Mouse (Mus musculus): ENCODE results near the gene Unk. TPM values are rescaled to one million over a fixed set of nuclear protein-coding genes. Genes with fewer than 3 reads are reported as not detected.

The Unk gene
- polyA plus RNA-seq, 1 experiment from 2014 or later = 48.4 TPM

DNA sequence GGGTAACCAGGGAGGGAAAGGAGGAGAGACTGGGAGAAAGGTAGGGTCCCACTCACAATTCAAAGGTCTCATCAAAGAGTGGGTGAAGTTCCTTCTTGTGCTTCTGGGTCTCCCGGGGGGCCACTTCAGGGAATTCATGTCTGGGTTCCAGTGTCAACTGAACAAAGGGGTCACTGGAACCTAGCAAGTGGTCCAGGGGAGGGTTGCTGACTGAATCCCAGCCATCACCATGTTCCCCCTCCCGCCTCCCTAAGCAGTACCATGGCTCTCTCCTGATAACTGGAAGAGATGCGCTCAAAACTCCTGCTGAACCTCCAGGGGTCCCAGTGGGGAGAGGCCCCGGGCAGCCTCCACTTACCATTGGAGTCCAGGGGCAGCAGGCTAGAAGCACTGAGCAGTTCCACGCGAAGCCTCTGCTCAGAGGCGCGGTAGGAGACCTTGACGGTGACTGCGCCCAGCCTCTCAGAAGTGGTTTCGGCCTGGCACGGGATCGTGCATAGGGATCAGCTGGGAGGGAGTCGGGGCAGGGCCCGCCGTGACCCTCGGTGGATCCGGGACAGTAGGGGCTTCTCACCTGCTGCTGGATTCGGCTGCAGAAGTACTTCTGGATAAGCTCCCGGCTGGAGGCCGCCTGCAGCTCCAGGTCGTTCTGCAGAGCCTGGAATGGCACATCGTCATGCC lies 34.2 kb downstream of the Unk start:
- Histone ChIP-seq H3K27me3 (ENCODE audit: poor library complexity, severe bottlenecking) (no peaks in the 10 kb centered on the region), H3K4me3 (no peak overlapping the region), H3K4me1 (peaks cover 28% of the 10 kb centered on the region), H3K36me3 (replicated peaks) (peaks cover 44% of the 10 kb centered on the region), H3K27ac (0 out of 2 replicates have a peak overlapping the region, but pooled peaks have one; percentile 27), H3K9me3 (no peaks in the 10 kb centered on the region)
- WGBS = 69% methylated on average over 23 of the region's 23 CpGs
- no peak for DNase-seq (ENCODE audit: extremely low spot score, low spot score)

DNA sequence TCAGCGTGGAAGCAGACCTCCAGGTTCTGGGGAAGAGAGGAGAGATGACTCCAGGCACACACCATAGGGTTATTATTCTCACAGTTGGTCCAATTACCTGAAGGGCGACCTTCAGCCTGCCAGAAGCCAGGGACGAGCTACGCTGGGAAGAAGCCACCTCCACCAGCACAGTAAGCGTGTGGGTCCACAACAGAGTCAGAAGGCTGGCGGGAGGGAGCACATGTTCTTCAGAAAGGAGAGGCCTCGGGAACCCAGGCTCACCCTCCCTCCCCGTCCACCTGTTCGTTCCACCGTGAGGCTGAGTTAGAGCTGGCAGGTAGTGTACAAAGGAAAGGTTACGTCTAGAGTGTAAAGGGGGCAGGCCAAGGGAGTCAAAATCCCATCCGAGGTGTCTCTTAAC lies 35.2 kb downstream of the Unk start:
- no peak for DNase-seq (ENCODE audit: extremely low spot score, low spot score)
- Histone ChIP-seq H3K36me3 (replicated peaks) (peaks cover 34% of the 10 kb centered on the region), H3K9me3 (no peaks in the 10 kb centered on the region), H3K4me3 (no peak overlapping the region), H3K27me3 (ENCODE audit: poor library complexity, severe bottlenecking) (no peaks in the 10 kb centered on the region), H3K4me1 (peaks cover 28% of the 10 kb centered on the region), H3K27ac (no peak overlapping the region)
- WGBS = 88% methylated on average over 12 of the region's 12 CpGs

DNA sequence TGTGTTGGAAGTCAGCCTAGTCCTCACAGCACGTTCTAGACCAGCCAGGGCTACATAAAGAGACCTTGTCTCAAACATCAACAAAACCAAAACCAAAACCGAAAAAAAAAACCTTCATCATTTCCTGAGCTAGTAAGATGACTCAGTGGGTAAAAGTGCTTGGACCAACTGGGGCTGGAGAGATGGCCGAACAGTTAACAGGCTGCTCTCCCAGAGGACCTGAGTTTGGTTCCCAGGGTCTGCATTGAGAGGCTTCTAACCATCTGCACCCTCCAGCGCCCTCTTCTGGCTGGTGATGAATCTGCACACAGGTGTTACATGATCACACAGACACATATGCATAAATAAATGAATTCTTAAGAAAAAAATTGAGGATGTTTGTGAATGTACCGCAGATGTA lies 41.4 kb downstream of the Unk start:
- 66% methylated on average over 5 of the region's 5 CpGs for WGBS

DNA sequence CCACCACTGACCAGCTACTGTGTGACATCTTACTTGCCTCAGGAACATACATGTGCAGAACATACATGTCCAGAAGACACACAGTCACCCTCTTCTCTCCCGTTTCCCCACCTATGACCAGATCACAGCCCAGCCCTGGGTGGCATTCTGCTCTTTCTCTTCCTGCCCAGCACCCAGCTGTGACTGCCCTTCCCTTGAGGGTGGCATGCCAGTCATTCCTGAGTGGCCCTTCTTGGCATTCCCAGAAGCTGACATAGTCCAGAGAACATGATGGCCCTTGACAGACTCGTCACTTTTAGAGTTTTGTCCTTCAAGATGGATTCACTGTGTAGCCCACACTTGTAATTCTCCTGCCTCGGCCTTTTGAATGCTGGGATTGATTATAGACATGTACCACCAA lies 42.5 kb downstream of the Unk start:
- H3K4me3 ChIP-seq = no peak overlapping the region
- H3K36me3 ChIP-seq (replicated peaks) = no peaks in the 10 kb centered on the region
- H3K27me3 ChIP-seq (ENCODE audit: poor library complexity, severe bottlenecking) = no peaks in the 10 kb centered on the region
- DNase-seq (ENCODE audit: extremely low spot score, low spot score) = no peak
- H3K27ac ChIP-seq = no peak overlapping the region
- no peaks in the 10 kb centered on the region for H3K9me3 ChIP-seq
- H3K4me1 ChIP-seq = peaks cover 26% of the 10 kb centered on the region
- 81% methylated on average over 3 of the region's 3 CpGs for WGBS

More for the DNA sequence above, 41.4 kb downstream of the Unk start:
- DNase-seq (ENCODE audit: extremely low spot score, low spot score) = no peak
- H3K36me3 ChIP-seq (replicated peaks) = no peaks in the 10 kb centered on the region
- H3K4me1 ChIP-seq = peaks cover 21% of the 10 kb centered on the region
- H3K9me3 ChIP-seq = no peaks in the 10 kb centered on the region
- H3K4me3 ChIP-seq = no peak overlapping the region
- no peak overlapping the region for H3K27ac ChIP-seq
- no peaks in the 10 kb centered on the region for H3K27me3 ChIP-seq (ENCODE audit: poor library complexity, severe bottlenecking)

DNA sequence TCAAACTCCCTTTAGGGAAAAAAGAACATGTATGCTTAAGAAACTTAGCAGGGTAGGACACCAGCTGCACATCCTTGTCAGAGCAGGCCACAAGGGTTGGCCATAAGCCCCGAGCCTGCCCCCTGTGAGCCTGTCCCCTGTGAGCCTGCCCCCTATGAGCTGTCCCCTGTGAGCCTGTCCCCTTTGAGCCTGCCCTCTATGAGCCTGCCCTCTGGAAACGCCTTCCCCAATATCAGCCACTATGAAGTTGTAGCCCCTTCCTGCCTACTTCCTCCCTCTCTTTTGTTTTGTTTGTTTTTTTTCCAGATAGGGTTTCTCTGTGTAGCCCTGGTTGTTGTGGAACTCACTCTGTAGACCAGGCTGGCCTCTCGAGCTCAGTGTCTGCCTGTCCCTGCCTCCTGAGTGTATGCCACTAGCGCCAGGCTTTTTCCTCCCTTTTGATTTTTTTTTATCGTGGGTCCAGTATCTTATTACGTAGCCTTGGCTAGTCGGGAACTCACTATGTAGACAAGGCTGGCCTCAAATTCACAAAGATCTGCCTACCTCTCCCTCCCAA lies 44.4 kb downstream of the Unk start:
- Histone ChIP-seq H3K27ac (0 out of 2 replicates have a peak overlapping the region, but pooled peaks have one; percentile 35), H3K27me3 (ENCODE audit: poor library complexity, severe bottlenecking) (no peaks in the 10 kb centered on the region), H3K9me3 (no peaks in the 10 kb centered on the region), H3K4me3 (no peak overlapping the region), H3K36me3 (replicated peaks) (peaks cover 9% of the 10 kb centered on the region), H3K4me1 (peaks cover 45% of the 10 kb centered on the region)
- DNase-seq (ENCODE audit: extremely low spot score, low spot score) = no peak
- WGBS = 71% methylated on average over 7 of the region's 7 CpGs

DNA sequence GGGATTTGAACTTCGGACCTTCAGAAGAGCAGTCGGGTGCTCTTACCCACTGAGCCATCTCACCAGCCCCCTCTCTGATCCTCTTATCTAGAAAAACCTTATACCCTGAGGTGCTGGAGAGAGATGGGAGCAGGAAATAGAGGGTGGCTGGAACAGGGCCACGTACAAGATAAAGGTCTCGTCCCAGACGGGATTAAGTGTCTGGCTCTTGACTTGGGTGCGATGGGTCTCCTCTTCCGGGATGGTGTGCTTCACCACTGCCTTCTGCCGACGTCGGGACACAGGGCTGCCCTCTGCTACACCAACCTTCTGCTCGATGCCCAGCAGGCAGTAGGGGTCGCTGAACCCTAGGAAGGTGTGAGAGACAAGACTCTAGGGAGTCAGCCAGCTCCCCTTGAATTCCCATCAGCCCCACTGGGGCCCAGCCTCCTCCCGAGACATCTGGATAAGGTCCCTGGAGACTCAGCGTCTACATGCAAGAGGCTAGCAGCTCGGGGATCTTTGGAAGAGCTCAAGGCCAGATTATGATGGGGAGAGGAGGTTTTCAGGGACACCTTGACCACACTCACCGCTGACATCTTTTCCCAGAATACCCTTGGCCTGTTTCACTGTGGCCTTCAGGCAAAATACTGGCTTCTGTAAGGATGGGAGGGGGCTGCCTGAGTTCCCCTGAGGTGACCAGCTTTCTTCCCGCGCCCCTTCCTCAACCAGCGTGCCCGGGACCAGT lies 45.6 kb downstream of the Unk start:
- WGBS = 65% methylated on average over 20 of the region's 20 CpGs
- peaks cover 20% of the 10 kb centered on the region for H3K36me3 ChIP-seq (replicated peaks)
- no peak for DNase-seq (ENCODE audit: extremely low spot score, low spot score)
- H3K4me1 ChIP-seq = peaks cover 57% of the 10 kb centered on the region
- no peak overlapping the region for H3K4me3 ChIP-seq
- H3K27ac ChIP-seq = peak overlapping the region; percentile 86; the same call in 1 of the 2 replicates
- H3K9me3 ChIP-seq = no peaks in the 10 kb centered on the region
- no peaks in the 10 kb centered on the region for H3K27me3 ChIP-seq (ENCODE audit: poor library complexity, severe bottlenecking)

DNA sequence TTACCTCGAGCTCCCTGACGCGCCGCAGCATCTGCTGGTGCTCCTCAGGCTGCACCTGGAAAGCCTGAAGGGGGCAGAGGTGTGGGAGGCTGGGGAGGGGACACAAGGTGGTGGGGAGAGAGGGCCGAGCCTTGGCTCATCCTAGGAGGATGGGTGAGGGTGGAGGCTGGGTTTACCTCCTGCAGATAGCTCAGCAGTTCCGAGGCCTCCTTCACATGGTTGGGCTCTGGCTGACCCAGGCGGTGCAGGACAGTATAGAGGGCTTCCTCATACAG lies 46.1 kb downstream of the Unk start:
- Histone ChIP-seq H3K27ac (peak overlapping the region; percentile 86; the same call in 1 of the 2 replicates), H3K27me3 (ENCODE audit: poor library complexity, severe bottlenecking) (no peaks in the 10 kb centered on the region), H3K4me1 (peaks cover 61% of the 10 kb centered on the region), H3K4me3 (no peak overlapping the region), H3K9me3 (no peaks in the 10 kb centered on the region), H3K36me3 (replicated peaks) (peaks cover 25% of the 10 kb centered on the region)
- DNase-seq (ENCODE audit: extremely low spot score, low spot score) = no peak
- WGBS = 64% methylated on average over 7 of the region's 7 CpGs

DNA sequence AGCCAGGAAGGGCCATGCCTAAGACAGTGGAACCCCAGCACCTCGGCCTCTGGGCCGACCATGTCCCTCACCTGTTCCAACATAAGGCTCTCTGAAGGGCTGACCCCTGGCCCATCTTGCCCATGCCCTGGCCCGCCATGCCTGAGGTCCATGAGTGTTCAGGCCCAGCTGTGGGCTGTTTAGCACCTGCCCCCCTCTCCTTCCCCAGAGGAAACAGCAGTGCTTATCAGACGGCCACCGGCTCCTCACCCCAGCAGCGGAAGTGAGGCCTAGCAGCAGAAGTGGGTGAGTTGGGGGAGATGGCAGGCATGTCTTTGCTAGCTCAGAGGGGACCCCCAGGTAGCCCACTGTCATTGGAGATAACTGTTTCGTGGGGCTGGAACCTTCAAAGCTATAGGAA lies 46.7 kb downstream of the Unk start:
- DNase-seq (ENCODE audit: extremely low spot score, low spot score) = no peak
- Histone ChIP-seq H3K4me3 (peak overlapping the region; percentile 47; the same call in 1 of the 2 replicates), H3K27ac (peak overlapping the region; percentile 86), H3K36me3 (replicated peaks) (peaks cover 32% of the 10 kb centered on the region), H3K4me1 (peaks cover 66% of the 10 kb centered on the region), H3K9me3 (no peaks in the 10 kb centered on the region), H3K27me3 (ENCODE audit: poor library complexity, severe bottlenecking) (no peaks in the 10 kb centered on the region)
- 81% methylated on average over 7 of the region's 7 CpGs for WGBS

DNA sequence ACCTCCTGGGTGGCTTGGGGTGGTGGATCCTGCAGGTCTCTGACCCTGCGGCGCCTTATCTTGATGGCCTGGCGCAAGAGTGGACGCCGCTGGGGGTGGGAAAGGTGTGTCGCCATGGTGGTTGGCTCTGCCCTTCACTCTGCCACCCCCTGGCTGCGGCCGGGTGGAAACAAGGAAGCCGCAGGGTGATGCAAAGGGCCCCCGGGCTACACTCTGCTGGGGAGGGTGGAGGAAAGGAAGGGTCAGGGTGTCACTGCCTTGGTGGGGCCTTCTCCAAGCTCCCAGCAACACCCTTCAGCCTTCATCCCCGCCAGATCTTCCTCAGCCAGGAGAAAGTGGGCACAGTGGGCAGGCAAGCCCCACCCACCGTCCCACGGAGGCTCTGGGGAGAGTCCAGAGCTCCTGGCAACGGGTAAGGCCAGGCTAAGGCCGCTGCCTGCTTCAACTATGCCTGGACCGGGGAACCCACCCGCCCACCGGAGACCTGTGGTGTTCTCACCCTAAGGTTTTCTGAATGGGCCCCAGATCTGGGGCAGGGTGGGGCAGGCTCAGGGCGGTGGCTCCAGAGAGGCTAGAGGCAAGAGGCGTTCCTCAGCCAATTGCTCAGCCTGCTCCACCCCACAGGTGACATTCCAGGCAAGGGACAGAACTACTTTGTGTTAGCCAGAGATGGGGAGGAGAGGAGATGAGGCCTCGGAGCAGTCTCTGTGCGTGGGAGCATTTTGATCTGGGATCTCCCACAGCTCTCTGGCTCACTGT lies 47.5 kb downstream of the Unk start, which contains the start of gene Unc13d:
Unc13d (minus strand) TSS at position 516 of the 759 bp plus-strand sequence.
- Histone ChIP-seq H3K4me1 (peaks cover 66% of the 10 kb centered on the region), H3K4me3 (peak within 1 kb of the TSS; percentile 47), H3K9me3 (no peaks in the 10 kb centered on the region), H3K36me3 (replicated peaks) (peaks cover 40% of the 10 kb centered on the region), H3K27ac (peak within 1 kb of the TSS; percentile 86), H3K27me3 (ENCODE audit: poor library complexity, severe bottlenecking) (no peaks in the 10 kb centered on the region)
- WGBS = 72% methylated on average over 22 of the region's 22 CpGs
- DNase-seq (ENCODE audit: extremely low spot score, low spot score) = no peak

DNA sequence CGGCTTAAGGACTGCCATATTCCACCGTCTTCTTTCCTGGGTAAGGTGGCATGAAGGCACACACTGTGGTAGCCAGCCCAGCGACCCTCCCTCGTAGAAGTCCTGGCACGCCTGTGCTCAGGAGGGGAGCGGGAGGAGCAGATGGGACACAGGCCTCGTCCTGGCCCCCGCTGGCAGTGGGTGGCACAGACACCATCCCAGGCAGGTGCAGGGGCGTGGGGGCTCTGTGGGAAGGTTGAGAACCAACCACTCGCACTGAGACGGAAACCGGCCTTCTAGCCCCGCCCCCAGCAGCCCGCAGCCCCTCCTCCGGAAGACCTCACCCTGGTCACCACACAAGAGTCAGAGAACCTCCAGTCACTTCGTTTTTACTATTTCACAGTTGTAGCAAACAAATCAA lies 48.1 kb downstream of the Unk start:
- peak overlapping the region; percentile 86 for H3K27ac ChIP-seq
- H3K9me3 ChIP-seq = no peaks in the 10 kb centered on the region
- no peaks in the 10 kb centered on the region for H3K27me3 ChIP-seq (ENCODE audit: poor library complexity, severe bottlenecking)
- 12% methylated on average over 16 of the region's 16 CpGs for WGBS
- peaks cover 66% of the 10 kb centered on the region for H3K4me1 ChIP-seq
- H3K4me3 ChIP-seq = peak overlapping the region; percentile 47
- peaks cover 45% of the 10 kb centered on the region for H3K36me3 ChIP-seq (replicated peaks)
- peak; percentile 54 for DNase-seq (ENCODE audit: extremely low spot score, low spot score)

DNA sequence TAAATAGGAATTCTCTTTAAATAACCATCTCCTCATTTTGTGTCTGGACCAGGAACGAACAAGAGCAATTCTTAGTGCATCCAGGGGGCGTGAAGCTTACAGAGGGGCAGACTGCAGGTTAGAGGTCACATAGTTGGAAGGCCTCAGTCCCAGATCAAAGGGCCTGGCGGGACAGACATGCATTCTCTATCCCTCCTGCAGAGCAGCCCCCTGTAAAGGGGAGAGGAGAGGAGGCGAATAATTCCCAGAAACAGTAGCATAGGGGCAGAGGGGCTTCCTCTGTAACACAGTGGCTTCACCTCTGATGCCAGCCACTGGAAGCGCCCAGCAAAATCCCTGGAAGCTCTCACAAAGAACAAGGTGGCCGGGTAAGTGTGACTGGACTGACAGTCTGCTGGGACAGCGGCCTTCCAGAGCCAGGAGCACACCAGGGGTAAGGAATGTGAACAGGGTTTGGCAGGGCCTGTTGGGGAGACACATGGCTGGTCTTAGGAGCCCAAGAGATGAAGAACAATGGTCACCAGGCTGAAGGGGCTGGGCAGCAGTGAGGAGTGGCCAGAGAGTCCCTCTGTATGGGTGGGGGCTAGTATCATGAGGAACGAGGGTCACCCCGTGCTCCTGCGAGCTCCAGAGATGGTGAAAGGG lies 48.7 kb downstream of the Unk start:
- H3K27ac ChIP-seq = peak overlapping the region; percentile 80
- peak; percentile 49 for DNase-seq (ENCODE audit: extremely low spot score, low spot score)
- H3K4me3 ChIP-seq = peak overlapping the region; percentile 47
- no peaks in the 10 kb centered on the region for H3K9me3 ChIP-seq
- WGBS = 31% methylated on average over 10 of the region's 10 CpGs
- H3K4me1 ChIP-seq = peaks cover 66% of the 10 kb centered on the region
- H3K36me3 ChIP-seq (replicated peaks) = peaks cover 51% of the 10 kb centered on the region
- no peaks in the 10 kb centered on the region for H3K27me3 ChIP-seq (ENCODE audit: poor library complexity, severe bottlenecking)

DNA sequence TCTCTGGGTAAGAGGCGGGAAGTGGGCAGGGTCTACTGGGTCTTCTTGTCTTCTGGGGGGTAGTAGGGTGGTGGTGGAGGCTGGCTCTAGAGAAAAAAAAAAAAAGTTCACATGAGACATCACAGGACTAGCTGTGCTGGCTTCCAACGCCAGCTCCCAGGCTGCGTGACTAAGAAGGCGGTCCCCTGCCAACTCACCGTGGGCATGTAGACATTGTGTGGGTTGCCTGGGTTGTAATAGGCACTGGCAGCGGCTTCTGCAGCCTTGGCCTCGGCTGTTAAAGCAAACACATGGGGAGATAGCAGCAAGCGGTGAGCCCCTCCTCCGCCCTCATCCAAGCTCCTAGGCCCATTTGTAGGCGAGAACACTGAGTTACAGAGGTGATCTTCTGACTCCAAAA lies 49.4 kb downstream of the Unk start:
- Histone ChIP-seq H3K27me3 (ENCODE audit: poor library complexity, severe bottlenecking) (no peaks in the 10 kb centered on the region), H3K9me3 (no peaks in the 10 kb centered on the region), H3K4me1 (peaks cover 59% of the 10 kb centered on the region), H3K4me3 (peak overlapping the region; percentile 47; the same call in 1 of the 2 replicates), H3K27ac (peak overlapping the region; percentile 80), H3K36me3 (replicated peaks) (peaks cover 58% of the 10 kb centered on the region)
- 93% methylated on average over 10 of the region's 10 CpGs for WGBS
- DNase-seq (ENCODE audit: extremely low spot score, low spot score) = no peak
